Mouse (Mus musculus) fibroblast of lung, adult 2 months (primary cell): ENCODE data around the gene Lrrc75a.

ENCODE experiments used
- DNase-seq: peaks from one replicate; pipeline ENCODE4 v3.0.0-alpha.2; 2011; ENCODE audit warnings: low read depth

Gene Lrrc75a

DNA sequence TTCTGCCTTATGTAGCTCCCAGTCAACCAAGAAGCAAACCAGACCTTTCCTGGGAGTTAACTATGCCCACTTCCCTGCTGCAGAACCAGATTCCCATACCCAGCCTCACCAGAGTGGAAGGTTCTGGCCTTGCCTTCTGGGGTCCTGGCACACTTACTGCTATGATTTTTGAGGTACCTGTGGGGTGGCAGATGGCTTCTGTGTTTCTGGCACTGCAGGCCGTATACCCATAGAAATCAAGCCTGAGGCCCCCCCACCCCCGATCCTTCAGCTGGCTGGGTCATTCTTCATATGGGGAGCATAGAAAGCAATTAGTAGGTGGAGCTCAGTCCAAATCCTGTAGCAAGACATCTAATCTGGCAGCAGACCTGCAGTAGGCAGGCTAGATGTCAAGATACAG lies 57.3 kb downstream of the Lrrc75a start:
- no peak for DNase-seq

DNA sequence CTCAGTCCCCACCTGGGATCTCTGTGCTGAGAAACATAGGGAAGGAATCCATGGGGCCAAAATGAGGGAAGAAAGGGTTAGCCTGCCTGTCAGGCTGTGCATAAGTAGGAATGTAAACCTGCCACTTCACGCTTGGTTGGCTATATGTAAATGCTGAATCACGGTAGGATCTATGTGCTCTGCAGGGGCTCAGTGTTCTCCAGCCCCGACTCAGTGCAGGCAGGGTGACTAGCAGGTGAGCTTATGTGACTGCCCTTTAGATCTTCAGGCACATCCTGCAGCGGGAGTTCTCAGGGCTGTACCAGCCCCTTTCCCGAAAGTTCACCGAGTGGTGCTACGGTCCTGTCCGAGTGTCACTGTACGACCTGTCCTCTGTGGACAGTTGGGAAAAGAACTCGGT lies 58.9 kb downstream of the Lrrc75a start:
- DNase-seq = no peak

DNA sequence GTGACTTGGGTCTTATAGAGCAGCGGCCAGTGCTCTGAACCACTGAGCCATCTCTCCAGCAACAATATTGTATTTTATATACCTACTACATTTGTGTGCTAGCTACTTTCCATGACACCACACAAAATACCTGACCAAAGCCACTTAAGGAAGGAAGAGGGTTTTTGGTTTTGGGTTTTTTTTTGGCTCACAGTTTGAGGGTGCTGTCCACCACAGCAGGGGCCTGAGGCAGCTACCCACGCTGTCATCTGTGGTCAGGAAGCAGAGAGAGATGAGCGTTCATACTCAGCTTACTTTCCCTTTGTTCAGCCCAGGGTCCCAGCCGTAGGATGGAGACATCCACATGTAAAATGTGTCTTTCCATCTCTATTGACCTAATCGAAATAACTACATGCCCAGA lies 61.3 kb downstream of the Lrrc75a start:
- no peak for DNase-seq

DNA sequence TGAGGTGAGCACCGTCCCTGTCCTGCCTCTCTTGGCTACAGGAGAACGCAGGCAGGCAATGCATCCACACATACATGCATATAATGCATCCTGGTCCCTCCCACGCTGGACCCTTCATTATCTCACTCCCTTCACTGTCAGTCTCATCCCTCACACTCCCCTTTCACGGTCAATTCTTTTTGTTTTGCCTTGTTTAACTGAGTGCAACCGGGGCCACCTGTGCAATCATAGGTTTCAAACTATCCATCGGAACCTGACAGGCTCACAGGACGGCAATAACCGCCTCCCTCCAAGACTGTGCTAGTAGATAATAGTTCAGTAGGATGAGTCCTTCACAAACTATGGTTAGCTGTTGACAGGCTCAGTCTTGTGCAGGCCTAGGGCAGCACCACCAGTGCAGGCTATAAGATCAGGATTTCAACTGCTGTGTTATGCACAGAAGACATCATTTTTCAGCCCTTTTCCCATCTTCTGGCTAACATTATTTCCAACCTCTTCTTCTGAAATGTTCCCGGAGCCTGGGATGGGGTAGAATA lies 63.6 kb downstream of the Lrrc75a start:
- DNase-seq = no peak

DNA sequence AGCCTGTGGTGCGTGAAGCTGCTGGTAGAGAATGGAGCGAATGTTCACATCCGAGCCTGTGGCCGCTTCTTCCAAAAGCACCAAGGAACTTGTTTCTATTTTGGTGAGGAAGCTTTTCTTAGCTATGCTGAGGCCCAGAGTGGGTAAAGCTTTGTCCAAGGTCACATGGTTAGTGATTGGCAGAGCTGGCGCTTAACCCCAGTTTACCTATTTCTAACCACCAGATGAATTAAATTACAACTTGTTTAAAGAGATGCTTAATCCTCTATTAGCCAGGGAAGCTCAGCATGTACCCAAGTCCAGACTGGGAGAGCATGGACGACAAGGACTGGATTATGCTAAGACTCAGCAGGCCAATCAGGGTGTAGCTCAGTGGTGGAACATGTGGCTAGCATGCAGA lies 65.3 kb downstream of the Lrrc75a start:
- no peak for DNase-seq

DNA sequence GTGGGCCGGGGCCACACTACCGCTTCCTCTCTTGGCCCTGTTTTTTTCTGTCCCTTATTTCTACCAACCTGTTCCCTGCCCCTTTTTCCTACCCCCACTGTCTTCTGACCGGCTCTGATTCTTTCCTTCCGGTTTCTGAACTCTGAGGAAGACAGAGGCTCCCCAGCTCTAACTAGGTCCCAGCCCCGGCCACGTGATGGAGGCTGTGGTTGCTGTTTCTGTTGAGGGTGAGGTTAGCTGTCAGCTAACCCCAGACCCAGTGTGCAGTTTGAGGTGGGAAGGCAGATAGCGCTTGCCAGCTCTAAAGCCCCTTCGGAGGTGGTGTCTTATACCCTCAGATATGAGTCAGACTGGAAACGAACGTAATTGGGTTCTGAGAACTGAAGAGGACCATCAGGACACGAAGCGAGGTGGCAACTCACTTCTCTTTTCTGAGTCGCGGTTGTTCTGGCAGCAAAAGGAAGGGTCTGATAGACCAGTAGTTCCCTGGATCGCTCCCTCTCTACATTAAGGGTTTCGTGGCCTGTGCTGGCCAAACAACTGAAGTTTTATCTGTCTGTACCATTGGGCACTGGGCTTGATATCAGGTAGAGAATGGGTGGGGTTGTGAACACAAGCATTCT lies 71.7 kb downstream of the Lrrc75a start:
- DNase-seq = no peak

DNA sequence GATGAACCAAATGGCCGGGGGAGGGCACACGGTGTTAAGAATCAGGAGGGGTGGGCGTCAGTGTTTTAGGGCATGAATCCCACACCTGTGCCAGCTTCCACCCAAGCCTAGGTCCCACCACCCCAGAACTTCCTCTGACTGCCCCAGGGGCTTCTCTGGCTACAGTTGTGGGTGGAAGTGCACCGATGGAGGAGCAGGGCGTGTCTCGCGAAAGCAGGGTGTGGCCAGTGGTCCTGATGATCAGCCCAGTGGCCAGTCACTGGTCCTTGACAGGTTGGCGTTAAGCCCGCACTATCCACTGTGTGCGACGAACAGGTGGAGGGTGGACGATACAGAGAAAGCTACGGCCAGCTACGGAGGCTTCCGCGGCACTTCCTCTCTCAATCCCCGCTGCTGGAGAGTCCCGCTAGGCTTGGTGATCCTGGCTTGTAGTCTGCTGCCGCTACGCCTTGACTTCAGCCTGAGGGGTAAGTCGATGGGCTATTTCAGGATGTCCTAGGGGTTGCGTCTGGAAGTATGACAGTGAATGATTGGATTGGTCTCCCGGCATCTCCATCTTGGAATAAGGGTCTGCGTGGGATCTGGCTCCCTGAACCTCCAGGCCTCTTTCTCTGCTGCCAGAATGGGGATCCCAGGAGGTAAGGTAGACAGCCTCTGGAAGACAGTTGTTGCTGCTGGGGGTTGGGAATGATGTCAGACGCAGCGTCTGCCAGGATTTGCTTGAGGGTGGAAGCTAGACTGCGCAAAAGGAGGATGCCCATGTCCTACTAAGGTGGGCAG lies 72.5 kb downstream of the Lrrc75a start:
- DNase-seq = no peak

DNA sequence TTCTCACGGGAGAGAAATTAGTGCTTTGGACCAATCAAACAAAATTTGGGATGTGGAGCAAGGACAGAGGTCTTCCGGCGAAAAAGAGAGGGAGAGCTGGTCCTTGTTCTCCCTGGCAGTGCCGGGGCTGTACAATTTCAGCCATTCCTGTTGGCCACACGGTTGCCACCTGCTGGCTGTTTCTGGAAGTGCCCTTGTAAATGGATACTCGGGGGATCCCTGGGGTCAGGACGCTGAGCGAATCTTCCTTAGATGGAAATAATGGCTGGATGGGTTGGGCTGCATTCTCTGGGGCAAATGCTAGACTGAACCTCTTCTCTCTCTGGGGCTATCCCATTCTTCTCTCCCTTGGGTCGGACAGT lies 73.0 kb downstream of the Lrrc75a start:
- DNase-seq = no peak

DNA sequence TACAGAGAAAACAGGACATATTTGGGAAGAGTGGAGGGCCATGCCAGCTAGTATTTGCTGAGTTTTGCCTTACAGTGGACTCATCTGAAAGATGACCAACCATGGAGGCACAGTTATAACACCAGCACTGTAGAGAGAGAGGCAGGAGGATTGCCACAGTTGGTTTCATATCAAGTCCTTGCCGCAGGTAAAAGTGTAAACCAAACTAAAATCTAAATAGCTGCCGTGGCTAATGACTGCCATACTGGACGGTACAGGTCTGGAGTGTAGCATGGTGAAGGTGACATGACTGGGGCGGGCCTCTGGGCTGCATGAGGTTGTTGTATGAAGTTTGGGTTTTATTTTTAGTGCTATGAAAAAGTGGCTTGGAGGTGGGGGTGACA lies 73.6 kb downstream of the Lrrc75a start:
- no peak for DNase-seq

DNA sequence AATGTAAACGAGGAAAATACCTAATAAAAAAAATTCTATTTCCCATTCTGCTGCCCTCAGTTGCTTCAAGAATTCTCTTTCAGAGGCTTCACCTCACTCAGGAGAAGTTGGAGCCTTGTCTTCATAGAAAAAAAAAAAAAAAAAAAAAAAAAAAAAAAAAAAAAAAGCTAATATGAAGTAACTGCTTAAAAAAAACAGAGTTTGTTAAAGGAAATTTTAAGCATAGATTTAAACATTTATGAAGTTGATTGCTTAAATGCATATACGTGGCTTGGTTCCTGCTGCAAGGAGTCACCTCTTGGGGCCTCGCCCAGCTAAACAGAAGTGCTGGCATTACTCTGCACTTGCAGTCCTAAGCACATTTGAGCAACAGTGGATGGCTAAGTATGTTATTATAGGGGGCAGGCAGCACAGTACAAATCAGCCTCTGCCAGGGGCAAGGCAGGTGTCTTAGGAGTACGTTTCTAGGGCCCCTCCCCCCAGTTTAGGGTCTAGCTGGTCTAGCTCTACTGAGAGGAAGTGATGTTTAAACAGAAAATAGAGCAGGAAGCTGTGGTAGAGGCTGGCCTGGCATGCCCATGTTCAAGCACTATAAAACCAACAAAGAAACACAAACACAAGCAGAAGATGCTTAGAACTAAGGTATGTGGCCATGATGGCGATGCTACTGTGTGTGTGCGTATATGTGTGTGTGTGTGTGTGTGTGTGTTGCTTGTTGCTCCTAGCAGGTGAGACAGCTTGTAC lies 74.2 kb downstream of the Lrrc75a start, which contains the start of gene Trpv2:
Gene Trpv2, plus strand, starts transcription at position 528 of the 744 bp plus-strand sequence.
- no peak for DNase-seq

DNA sequence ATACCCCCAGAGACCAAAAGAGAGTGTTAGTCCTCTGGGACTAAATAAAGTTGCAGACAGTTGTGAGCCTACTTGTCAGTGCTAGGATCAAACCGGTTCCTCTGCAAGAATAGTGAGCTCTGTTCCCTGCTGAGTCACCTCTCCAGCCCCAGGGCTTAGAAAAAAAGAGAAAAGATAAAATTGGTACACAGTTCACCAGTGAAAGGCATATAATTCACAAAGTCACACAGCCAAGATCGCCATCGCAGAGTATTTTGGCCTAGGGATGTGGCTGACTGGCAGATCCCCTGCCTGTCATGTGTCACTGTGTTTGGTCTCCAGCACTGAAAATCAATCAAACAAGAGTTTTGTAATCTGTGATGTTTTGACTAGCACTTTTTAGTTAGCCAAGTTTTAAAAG lies 80.0 kb downstream of the Lrrc75a start:
- DNase-seq = no peak

DNA sequence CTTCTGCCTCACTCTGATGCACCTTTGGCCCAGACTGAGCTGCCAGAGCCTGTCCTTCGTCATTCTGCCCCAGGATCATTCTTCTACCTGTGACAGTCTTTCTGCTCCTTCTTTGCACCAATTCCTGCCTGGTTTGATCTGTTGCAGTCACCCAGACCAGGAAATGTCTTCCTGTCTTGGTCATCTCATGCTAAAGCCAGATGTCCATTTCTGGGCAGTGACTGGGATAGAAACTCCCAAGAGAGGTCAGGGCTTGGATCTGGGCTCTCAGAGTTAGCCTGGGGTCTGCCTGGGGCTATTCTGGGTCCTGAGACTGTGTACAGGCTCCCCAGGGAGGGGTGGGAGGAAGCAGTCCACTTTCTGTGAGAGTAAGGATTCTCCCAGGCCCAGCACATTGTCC lies 82.1 kb downstream of the Lrrc75a start:
- no peak for DNase-seq

DNA sequence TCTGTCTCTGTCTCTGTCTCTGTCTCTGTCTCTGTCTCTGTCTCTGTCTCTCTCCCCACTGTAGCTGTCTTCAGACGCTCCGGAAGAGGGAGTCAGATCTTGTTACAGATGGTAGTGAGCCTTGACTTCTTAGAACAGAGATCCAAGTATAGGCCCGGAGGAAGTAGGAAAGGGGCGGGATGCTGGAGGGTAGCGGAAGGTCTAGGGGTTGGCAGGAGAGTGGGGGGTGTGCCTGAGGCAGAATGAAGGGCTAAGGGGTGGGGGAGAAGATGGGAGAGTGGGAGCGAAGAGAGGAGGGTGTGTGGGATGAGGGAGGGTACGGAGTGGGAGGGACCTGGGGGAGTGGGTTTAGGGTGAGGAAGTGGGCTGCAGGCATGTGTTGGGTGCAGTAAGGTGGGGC lies 82.6 kb downstream of the Lrrc75a start:
- DNase-seq = no peak

DNA sequence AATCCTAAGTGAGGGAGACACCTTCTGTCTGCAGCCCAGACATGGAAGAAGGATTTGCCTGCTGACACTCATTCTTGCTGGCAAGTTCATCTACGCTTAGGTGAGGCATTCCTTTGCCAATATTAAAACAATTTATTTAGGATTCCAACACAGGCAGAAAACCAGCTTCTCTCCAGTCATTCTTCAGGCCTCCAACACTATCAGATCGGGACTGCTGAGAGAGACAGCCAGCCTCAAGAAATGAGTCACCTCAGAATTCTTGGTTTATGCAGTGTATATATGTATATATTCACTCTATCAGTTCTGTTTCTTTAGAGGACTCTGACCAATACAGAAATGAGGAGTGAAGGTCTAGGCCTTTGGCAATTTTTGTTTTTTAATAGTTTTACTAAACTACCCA lies 84.7 kb downstream of the Lrrc75a start:
- no peak for DNase-seq

DNA sequence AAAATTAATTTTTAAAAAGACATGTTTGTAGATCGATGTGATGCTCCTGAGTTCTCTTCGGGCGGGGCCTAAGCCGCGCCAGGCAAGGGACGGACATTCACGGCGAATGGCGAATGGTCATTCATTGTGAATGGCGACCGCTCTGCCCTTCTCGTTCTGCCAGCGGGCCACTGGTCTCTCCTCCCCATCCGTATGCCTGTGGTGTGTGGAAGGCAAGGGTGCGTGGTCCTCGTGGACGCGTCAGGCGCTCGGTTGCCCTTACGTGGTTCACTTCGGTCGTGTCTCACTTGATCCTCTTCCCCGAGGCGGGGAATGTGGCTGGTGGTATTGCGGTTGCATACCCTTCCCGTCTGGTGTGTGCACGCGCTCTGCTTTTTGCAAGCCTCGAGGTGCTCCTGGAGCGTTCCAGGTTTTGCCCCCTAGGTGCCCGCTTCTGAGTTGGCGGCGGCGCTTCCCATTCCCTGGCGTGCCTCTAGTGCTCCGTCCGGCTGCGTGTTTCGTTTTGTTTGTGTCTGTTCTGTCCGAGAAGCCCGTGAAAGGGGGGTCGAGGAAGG lies 87.8 kb downstream of the Lrrc75a start:
- no peak for DNase-seq

DNA sequence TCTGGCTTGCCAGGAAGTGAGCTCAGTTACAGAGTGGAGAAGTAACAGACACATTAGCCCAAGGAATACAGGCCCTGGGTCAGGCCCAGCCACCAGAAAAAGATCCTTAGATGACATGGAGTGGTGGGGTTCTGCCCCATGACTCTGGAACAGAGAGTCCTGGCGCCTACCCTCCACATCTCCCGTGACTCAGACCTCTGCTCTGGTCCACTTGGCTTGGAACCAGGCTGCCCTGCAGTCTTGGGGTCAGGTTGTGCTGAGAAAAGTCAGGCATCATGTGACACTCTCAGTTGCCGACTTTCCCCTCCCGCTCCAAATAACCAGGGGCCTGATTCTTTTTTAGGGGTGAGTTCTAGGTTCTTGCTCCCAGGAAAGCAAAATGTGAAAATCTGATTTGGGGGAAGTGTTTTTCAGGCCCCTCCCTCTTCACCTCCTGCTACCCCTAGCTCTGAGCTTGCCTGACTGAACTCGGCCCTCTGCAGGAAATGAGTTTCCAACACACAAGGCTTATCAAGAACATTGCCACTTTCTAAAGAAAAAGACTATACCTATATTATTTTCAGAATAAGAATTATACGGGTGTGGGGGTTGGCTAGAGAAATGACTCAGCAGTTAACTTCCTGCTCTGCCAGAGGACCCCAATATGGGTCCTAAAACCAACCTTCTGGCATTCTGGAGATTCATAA lies 89.2 kb downstream of the Lrrc75a start:
- peak; percentile 70 for DNase-seq

DNA sequence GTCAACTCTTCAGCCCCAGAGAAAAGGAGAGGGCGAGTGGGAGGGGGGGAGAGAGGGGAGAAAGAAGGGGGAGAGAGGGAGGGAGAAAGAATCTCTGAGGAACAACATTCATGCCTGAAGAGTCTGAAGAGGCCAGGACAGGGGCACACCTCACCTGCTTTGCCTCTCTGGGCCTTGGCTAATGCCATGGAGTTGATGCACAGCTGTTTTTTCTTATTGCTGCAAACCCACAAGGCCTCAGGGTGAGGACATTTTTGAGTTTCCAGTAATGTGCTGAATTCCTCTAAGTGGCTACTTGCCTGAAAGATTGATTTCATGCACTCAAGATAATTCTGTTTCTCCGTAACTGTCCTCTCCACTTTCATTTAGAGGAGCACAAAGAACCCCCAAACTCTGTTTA lies 90.2 kb downstream of the Lrrc75a start:
- no peak for DNase-seq

DNA sequence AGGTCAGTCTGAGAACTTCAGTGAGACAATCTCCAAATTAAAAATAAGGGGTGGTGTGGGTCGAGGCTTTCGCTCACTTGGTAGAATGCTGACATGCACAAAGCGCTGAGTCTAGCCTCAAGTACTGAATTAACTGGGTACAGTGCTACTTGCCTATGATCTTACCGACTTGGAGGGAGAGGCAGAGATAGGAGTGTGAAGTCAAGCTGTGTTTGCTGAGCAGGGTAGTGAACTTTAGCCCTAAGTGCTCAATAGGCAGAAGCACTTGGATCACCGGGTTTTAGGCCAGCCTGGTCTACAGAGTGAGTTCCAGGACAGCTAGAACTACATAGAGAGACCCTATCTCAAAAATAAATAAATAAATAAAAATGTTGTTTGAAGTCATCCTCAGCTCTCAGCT lies 91.1 kb downstream of the Lrrc75a start:
- DNase-seq = no peak

DNA sequence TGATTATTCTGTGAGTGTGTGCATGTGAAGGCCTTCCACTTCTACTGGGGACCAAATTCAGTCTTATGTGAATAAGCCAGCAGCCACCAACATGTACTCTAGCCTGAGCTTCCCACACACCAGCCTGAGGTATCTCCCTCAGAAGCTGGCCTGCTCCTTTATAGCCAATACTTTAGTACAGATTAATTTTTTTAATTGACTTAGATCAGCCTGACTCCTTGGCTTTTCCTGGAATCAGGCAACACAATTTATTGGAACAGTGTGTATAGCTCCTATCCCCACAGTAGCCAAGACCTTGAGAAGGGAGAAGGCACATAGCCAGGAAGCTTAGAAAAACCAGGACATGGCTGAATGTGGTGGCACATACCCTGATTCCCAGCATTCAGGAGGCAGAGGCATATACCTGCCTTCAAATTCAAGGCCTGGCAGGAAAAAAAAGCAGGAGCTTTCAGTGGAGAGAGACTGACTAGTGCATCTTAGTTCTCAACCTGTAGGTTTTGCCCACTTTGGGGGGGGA lies 92.4 kb downstream of the Lrrc75a start:
- DNase-seq = no peak

DNA sequence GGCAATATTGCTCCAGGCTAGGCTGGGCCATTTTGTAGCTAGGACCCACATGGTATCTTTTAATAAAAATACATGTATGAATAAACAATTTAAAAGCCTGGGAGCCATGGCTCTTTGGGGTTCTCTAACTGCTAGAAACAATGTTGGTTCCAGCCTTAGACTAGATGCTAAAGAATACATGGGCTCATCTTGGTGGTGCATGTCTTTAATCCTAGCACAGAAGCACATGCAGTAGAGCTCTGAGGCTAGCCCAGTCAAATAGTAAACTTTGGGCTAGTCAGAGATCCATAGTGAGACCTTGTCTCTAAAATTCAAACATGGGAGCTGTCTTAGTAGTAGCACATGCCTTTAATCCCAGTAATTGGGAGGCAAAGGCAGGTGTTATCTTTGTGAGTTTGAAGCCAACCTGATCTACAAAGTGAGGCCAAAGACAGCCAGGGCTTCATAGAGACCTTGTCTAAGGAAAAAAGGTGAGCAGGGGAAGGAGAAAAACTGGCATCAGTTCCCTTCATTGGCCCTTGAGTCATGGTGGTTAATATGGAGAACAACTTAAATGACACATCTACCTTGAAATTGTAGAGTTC lies 93.3 kb downstream of the Lrrc75a start:
- DNase-seq = no peak
